Mouse (Mus musculus) frontal cortex, postnatal 14 days (tissue): ENCODE data around the gene Slc24a4.

Experiments
- DNase-seq, 2 experiments: peaks; one replicate each; pipeline ENCODE4 v3.0.0; 2022; ENCODE audit warnings: low spot score in 2 of 2

The Slc24a4 gene

DNA sequence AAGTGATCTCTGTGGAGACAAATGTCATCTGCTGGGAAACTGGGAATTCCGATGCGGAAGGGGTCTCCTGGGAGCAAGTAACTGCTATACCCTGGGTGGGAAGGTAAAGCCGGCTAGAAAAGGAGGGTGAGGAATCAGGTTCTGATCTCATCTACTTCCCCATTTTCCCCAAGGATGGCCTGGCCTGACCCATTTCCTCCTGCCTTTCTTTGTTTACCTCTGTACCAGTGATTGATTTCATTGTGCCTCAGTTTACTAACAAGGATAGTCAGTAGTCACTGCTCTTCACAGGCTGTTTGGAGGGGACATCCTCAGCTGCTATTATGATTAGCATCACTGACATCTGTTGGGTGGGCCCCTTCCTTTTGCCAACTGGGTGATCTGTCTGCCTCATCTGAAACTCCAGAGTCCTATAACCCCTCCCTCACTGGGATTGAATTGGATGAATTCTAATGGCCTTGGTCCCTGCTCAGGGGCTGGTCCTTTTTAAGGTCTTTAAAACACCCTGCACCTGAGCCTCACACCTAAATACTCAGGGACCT is 156.2 kb downstream of the Slc24a4 start:
- no peak for DNase-seq

DNA sequence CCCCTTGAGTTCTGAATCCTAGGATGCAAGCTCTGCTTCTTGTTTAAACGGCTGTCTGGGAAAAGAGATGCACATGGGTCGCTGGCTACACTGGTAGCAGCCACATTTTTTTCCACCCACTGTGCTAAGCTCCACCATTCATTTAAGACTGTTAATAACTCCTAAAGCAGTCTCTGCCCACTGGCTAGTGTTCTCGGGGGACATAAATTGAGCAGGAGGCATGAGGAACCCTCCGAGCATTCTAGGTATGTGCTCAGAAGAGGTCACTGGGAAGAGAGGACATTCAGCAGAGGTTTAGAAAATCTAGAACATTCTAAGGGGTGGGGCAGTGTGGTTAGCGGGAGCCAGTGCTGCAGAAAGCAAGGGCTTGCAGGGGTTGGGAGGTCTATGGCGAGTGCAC is 156.8 kb downstream of the Slc24a4 start:
- DNase-seq = no peak

DNA sequence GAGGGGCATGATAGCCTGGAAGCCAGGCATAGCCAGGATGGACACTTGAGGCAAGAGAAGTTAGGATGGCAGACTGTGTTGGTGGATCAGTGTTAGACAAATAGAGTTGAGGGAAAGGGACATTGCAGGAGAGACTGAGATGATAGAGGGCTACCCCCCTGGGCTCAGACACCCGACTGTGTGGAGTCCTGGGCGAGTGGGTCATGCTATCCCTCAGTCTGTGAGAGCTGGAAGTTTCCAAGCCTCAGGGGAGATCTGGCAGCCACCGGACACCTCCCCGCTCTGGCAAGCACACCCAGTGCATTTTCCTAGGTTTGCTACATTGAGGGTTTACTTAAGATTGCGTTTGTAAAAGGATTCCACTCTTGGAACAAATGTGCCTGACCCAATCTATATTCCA is 157.2 kb downstream of the Slc24a4 start:
- DNase-seq = no peak

- DNase-seq = no peak
Measured at GRCm38 (mm10) chr12:102286681-102287414, 158.3 kb downstream of the Slc24a4 start.

DNA sequence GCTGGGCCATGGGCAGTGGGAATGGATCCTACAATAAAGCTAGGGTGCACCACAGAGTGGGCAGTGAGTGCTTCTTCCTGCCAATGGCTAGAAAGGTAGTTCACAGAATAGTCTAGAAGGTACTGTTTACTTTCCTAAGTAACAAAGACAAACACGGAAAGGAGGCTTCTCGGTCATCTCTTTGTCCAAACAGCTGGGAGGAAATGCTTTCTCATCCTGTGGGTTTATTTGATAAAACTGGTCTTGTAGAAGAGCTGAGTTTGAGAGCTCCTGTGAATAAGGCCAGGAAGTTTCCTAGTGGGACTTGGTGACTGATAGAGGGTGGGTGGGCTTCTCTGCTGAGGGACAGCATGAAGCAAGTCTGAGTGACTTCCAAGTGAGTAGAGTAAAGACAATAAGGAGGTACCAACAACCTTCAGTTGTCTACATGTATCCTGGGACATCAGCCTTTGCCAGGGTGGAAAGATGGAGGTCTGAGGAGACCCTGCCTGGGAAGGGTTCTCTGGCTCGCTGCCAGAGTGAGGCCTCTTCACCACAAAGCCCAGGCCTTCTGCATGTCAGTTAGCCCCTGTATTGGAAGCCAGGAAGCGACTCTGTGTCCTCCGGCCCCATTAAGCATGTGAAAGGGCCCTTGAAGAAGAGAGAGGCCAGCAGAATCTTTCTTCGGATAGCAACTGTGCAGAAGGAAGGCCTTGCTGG is 159.5 kb downstream of the Slc24a4 start:
- DNase-seq = no peak

DNA sequence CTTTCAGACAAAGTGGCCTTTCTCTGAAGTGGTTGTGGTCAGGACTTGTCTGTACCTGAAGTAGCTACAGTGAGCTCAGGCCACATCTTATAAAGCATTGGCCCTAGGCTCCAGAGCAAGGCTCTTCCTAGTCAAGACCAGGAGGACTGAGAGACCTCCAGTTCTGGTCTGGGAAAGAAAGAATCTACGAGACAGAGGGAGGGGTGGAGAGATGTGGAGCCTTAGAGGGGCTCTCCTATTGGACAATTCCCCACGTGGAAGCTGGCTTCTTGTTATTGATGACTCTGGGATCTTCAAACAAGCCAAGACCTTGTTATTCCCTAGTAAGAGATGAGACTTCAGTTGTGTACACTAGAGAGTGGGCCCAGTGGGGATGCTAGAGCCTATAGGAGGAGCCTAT is 160.3 kb downstream of the Slc24a4 start:
- no peak for DNase-seq

DNA sequence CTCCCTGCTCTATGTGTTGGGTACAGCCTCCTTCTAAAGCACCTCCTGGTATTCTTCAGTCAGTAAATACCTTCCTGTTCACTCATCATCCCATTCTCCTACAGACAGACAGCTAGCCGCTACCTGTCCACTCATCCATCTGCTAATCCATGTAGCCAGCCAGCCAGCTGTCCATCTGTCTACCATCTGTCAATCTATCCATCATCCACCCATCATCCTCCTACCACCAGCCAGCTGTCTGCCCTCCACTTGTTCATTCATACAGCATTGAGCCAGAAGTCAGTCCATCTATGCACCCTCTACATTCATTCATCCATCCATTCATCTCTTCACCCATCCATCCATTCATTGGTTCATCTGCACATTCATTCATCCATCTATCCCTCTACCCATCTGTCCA is 161.0 kb downstream of the Slc24a4 start:
- no peak for DNase-seq

GRCm38 (mm10) chr12:102290662-102291061 is 162.1 kb downstream of the Slc24a4 start:
- DNase-seq = no peak

- no peak for DNase-seq
Measured at GRCm38 (mm10) chr12:102291686-102292085, 163.2 kb downstream of the Slc24a4 start.

GRCm38 (mm10) chr12:102292501-102293215 is 164.1 kb downstream of the Slc24a4 start:
- DNase-seq = no peak

GRCm38 (mm10) chr12:102294634-102295033 is 166.1 kb downstream of the Slc24a4 start:
- no peak for DNase-seq

- DNase-seq = no peak
Measured at GRCm38 (mm10) chr12:102295230-102295629, 166.7 kb downstream of the Slc24a4 start.

DNA sequence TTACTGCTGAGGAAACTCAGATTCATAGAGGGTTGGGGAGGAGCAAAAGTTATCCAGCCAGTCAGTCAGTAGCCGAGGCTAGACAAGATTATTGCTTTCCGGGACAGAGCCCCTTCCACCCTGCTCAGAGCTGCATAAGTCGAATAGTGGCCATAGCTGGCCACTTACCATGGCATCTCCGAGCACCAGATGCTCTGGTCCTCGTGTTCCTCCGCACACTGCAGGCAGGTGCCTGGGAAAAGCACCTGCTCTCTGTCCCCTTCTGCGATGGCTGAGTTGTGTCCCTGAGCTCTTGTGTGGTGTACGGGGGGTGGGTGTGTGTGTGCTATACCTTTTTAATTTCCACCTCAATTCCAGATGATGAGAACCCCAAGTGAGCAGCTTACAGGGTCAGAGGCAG is 167.1 kb downstream of the Slc24a4 start:
- DNase-seq = no peak

- DNase-seq = no peak
Measured at GRCm38 (mm10) chr12:102296361-102296760, 167.8 kb downstream of the Slc24a4 start.

DNA sequence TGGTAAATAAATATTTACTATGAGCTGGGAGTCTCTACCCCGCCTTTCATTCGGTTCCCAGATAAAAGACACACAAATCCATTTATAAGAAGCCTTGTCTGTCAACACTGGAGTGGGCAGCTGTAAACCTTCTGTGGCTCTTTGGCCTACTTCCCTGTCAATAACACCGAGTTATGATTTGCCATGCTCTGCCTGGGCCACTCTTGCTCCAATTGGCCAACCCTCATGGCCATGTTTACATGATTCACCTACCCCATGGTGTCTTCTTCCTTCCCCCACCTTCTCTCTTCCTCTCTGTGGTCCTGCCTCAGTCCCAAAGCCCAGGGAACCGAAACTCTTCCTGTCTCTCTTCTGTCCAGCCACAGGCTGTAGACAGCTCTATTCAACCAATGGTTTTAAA is 168.4 kb downstream of the Slc24a4 start:
- no peak for DNase-seq

GRCm38 (mm10) chr12:102299209-102299608 is 170.7 kb downstream of the Slc24a4 start:
- no peak for DNase-seq

- DNase-seq = no peak
Measured at GRCm38 (mm10) chr12:102301585-102301984, 173.1 kb downstream of the Slc24a4 start.

DNA sequence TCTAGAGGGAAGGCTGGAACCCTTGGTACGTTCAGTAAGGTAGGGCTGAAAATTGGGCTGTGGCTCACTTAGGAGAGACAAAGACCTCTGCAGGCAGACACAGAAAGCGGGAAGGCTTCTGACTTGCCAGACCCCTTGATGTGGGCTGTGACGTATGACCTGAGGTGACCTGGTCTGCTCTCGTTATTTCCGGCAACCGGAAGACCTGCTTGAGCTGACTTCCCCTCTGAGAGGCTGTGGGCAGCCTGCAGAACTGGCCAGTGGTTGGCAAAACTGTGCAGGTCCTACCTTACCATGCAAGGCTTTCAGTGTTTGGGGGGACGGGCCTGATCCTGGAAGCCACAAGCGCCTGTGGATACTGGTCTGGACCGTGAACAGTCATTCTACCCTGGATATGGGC is 173.8 kb downstream of the Slc24a4 start:
- no peak for DNase-seq

DNA sequence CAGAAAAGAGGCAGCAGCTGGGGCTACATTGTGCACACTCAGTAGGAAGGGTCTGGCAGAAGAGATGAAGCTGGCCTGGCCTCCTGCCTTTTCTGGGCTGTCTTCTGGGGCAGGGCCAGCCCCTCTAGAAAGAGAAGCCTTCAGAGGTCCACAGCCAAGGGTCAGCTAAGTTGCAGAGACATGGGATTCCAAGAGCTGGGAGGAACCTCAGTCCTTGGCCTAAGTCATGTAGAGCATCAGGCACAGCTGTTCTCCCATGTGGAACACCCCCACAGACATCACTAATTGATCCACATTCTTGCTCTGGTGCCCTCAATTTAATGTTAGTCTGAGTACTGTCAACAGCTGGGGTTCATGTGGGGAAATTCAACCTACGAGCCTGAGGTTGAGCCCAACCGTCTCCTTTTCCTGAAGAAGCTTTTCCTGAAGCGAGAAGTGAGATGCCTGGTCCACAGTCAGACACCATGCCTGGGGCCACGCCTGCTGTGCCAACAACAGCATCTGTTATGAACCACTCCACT is 174.4 kb downstream of the Slc24a4 start:
- no peak for DNase-seq

DNA sequence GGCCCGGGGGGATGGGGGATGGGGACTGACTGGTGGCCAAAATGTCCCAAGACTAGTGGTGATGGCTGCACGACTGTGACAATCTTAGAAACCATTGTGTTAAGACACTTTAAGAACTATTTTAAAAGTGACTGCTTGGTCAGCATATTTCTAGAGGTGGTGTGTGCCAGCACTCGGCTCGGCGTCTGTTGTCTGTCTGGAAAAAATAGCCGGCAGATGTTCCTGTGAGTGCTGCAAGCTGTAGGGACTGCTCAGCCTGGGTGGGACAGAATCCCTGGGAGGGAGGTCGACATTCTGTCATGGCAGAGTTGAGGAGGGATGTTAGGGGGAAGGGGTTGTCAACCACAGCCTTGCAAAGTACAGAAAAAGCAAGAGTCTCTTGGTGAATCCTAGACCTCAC is 175.3 kb downstream of the Slc24a4 start:
- DNase-seq = no peak

- no peak for DNase-seq
Measured at GRCm38 (mm10) chr12:102305069-102305836, 176.7 kb downstream of the Slc24a4 start.
